Mouse (Mus musculus): ENCODE results near the gene Trf. TPM values are rescaled to one million over a fixed set of nuclear protein-coding genes. Genes with fewer than 3 reads are reported as not detected.

Trf gene
- 17.3 and 19.6 TPM in 2 replicates for polyA plus RNA-seq (2012; rRNA removed)

DNA sequence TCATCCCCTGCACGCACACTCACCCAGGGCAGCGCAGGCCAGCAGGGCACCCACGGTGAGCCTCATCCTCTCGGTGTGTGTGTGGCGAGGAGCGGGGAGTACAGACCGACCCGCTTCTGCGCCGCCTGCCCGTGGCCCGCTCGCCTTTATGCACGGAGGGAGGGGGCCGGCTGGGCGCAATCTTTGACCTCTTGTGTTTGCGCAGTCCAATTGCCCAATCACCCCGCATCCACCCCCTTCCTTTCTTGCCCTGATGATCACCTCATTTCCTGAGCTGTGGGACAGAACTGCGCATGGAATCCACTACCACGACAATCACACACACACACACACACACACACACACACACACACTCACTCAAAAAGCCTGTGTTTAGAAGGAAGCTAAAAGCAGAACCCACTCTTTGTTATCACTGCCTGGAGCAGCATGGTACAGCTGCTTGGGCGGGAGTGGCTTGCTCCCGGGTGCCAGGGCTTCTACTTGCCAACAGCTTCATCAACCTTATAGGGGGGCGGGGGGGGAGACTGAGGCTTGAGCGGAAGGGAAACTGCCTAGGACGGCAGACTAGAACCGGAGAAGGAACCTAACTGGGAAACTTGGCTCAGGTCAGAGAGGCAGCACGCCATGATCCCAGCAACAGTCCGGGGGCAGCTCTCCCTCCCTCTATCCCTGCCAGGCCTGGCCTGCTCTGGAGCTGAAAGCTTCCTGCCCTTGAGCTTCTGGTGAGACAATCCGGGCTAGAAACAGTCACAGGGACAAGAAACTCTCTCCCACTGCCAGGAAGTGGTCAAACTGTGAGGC is at the start of gene Trf, which contains the start of gene Gm20425:
Gene Trf (minus strand): TSS at position 294 of the 801 bp plus-strand sequence.
Gene Gm20425 (minus strand): TSS at position 157 of the 801 bp plus-strand sequence.
- Histone ChIP-seq H3K4me3 (ENCODE audit: low read depth, low read length) (peak within 1 kb of the TSS; percentile 56), H3K27ac (ENCODE audit: insufficient read depth, low read depth, low read length) (peak within 1 kb of the TSS; percentile 65), H3K4me1 (ENCODE audit: control insufficient read depth, insufficient read depth, insufficient read length, low read length) (peaks cover 8% of the 10 kb centered on the region), H3K36me3 (ENCODE audit: control insufficient read depth, insufficient read depth, low read length) (no peaks in the 10 kb centered on the region), H3K27me3 (ENCODE audit: control insufficient read depth, insufficient read depth, low read length) (no peaks in the 10 kb centered on the region)
- TF ChIP-seq POLR2A (IDR thresholded peaks at IDR 0.05; ENCODE audit: low read depth, low read length) (no peak), CTCF (IDR thresholded peaks at IDR 0.05; ENCODE audit: extremely low read depth, insufficient read length, insufficient replicate concordance, low read depth, low read length) (no peak)
- 13% methylated on average over 29 of the region's 29 CpGs for WGBS

DNA sequence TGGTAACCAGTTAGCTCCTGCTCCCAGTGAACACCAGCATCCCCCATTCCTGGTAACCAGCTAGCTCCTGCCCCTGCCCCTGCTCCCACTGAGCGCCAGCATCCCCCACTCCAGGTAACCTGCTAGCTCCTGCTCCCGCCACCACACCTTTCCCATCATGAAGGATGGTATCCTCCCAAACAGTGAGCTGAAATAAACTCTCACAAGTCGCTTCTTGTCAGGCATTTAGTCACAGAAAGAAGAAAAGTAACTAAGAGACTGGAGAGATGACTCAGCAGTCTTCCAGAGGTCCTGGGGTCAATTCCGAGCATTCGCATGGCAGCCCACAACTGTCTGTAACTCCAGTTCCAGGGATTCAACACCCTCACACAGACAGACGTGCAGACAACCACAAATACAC is 46.6 kb upstream of the Trf start:
- Histone ChIP-seq H3K4me1 (ENCODE audit: control insufficient read depth, insufficient read depth, insufficient read length, low read length) (no peaks in the 10 kb centered on the region), H3K4me3 (ENCODE audit: low read depth, low read length) (no peak overlapping the region), H3K27ac (ENCODE audit: insufficient read depth, low read depth, low read length) (no peak overlapping the region), H3K36me3 (ENCODE audit: control insufficient read depth, insufficient read depth, low read length) (no peaks in the 10 kb centered on the region), H3K27me3 (ENCODE audit: control insufficient read depth, insufficient read depth, low read length) (no peaks in the 10 kb centered on the region)
- TF ChIP-seq POLR2A (IDR thresholded peaks at IDR 0.05; ENCODE audit: low read depth, low read length), result no peak
- no peak for TF ChIP-seq CTCF (IDR thresholded peaks at IDR 0.05; ENCODE audit: extremely low read depth, insufficient read length, insufficient replicate concordance, low read depth, low read length)
- WGBS, result 85% methylated on average over 6 of the region's 6 CpGs

DNA sequence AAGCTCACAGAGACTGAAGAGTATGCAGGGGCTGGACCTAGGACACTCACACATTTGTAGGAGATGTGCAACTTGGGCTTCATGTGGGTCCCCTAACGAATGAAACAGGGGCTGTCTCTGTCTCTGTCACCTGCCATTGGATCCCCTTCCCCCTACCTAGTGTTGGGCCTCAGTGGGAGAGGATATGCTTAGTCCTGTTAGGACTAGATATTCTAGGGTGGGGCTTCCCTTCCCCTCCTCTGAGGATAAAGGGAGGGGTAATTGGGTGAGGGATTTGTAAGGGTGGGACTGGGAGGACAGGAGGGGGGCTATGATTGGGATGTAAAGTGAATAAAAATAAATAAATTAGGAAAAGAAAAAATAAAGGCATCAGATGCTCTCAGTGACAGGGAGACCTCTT is 45.4 kb upstream of the Trf start:
- H3K4me3 ChIP-seq (ENCODE audit: low read depth, low read length), result no peak overlapping the region
- H3K36me3 ChIP-seq (ENCODE audit: control insufficient read depth, insufficient read depth, low read length), result no peaks in the 10 kb centered on the region
- no peak for TF ChIP-seq CTCF (IDR thresholded peaks at IDR 0.05; ENCODE audit: extremely low read depth, insufficient read length, insufficient replicate concordance, low read depth, low read length)
- no peak for TF ChIP-seq POLR2A (IDR thresholded peaks at IDR 0.05; ENCODE audit: low read depth, low read length)
- WGBS, result 62% methylated on average over 1 of the region's 1 CpGs
- H3K4me1 ChIP-seq (ENCODE audit: control insufficient read depth, insufficient read depth, insufficient read length, low read length), result no peaks in the 10 kb centered on the region
- no peaks in the 10 kb centered on the region for H3K27me3 ChIP-seq (ENCODE audit: control insufficient read depth, insufficient read depth, low read length)
- H3K27ac ChIP-seq (ENCODE audit: insufficient read depth, low read depth, low read length), result no peak overlapping the region

DNA sequence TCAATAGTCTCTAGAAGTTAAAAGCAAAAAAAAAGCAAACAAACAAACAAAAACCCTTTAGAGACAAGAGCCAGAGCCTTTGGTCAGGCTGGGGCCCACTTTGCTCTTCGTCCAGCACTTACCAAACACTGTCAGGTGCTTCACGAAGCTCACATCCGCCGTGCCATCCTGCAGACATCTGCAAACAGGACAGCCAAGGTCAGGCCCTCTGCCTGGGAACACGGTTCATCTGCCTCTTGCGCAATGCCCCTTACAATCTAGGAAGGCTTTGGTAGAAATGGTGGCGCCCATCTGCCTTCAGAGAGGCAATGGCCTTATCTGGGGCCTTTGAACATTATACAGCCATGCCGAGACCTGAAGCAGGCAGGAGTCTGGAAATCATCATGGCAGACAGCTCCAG is 44.6 kb upstream of the Trf start:
- Histone ChIP-seq H3K27ac (ENCODE audit: insufficient read depth, low read depth, low read length) (no peak overlapping the region), H3K4me1 (ENCODE audit: control insufficient read depth, insufficient read depth, insufficient read length, low read length) (no peaks in the 10 kb centered on the region), H3K36me3 (ENCODE audit: control insufficient read depth, insufficient read depth, low read length) (no peaks in the 10 kb centered on the region), H3K4me3 (ENCODE audit: low read depth, low read length) (no peak overlapping the region), H3K27me3 (ENCODE audit: control insufficient read depth, insufficient read depth, low read length) (no peaks in the 10 kb centered on the region)
- WGBS, result 59% methylated on average over 8 of the region's 8 CpGs
- TF ChIP-seq CTCF (IDR thresholded peaks at IDR 0.05; ENCODE audit: extremely low read depth, insufficient read length, insufficient replicate concordance, low read depth, low read length) (no peak), POLR2A (IDR thresholded peaks at IDR 0.05; ENCODE audit: low read depth, low read length) (no peak)

DNA sequence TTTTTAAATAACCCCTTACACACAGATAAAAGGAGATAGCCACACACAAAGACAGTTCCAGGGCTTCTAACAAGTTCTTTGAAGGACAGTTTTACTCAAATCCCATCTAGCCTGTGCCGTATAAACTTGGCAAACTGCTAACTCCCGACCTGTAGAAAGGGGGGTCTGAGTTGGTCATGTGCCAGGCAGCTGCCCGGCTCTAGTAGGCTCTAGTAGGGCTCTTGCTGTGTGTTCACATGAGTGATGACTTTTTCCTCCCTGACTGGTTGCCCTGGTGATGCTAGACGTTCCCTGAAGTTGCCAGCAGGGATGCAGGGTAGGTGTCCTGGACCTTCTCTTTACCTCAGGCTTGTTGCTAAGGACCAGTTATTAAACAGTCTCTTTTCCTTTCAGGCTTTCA is 40.9 kb upstream of the Trf start:
- H3K27me3 ChIP-seq (ENCODE audit: control insufficient read depth, insufficient read depth, low read length), result no peaks in the 10 kb centered on the region
- H3K36me3 ChIP-seq (ENCODE audit: control insufficient read depth, insufficient read depth, low read length), result no peaks in the 10 kb centered on the region
- WGBS, result 7% methylated on average over 4 of the region's 4 CpGs
- H3K27ac ChIP-seq (ENCODE audit: insufficient read depth, low read depth, low read length), result no peak overlapping the region
- H3K4me1 ChIP-seq (ENCODE audit: control insufficient read depth, insufficient read depth, insufficient read length, low read length), result no peaks in the 10 kb centered on the region
- TF ChIP-seq CTCF (IDR thresholded peaks at IDR 0.05; ENCODE audit: extremely low read depth, insufficient read length, insufficient replicate concordance, low read depth, low read length), result no peak
- no peak overlapping the region for H3K4me3 ChIP-seq (ENCODE audit: low read depth, low read length)

DNA sequence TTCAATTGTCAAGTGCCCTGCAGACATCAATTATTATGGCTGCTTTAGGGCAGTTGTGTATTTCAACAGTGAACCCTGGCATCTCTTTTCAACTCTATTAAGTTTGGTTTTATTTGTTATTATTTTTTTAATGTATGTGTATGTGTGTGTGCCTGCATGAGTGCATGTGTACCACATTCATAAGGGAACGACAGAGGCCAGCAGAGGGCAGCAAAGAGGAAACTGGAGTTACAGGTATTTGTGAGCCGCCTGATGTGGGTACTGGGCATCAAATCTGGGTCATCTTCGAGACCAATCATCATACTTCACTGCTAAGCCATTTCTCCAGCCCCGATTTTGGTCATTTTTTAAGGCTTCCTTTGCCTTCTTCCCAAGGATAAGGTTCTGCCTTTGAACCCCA is 35.5 kb upstream of the Trf start:
- TF ChIP-seq POLR2A (IDR thresholded peaks at IDR 0.05; ENCODE audit: low read depth, low read length) (no peak), CTCF (IDR thresholded peaks at IDR 0.05; ENCODE audit: extremely low read depth, insufficient read length, insufficient replicate concordance, low read depth, low read length) (no peak)
- no peaks in the 10 kb centered on the region for H3K27me3 ChIP-seq (ENCODE audit: control insufficient read depth, insufficient read depth, low read length)
- no peaks in the 10 kb centered on the region for H3K4me1 ChIP-seq (ENCODE audit: control insufficient read depth, insufficient read depth, insufficient read length, low read length)
- H3K27ac ChIP-seq (ENCODE audit: insufficient read depth, low read depth, low read length), result no peak overlapping the region
- 91% methylated on average over 4 of the region's 4 CpGs for WGBS
- H3K4me3 ChIP-seq (ENCODE audit: low read depth, low read length), result no peak overlapping the region
- H3K36me3 ChIP-seq (ENCODE audit: control insufficient read depth, insufficient read depth, low read length), result no peaks in the 10 kb centered on the region

DNA sequence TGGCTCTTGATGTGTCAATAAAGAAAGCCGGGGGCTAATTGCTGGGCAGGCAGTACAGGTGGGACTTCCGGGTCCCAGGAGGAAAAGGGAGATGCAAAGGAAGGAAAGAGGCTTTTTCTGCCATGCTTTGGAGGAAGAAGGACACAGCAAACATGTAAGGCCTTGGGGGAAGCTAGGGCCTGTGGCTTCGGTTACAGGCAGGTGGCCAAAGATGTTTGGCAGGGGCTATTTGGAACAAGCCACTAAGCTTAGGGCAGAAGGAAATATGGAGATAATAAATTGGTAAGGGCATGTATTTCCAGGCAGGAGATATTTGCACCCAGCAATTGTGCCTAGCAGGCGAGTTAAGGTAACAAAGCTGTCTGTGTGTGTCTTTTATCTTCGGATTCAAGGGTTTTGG is 22.7 kb upstream of the Trf start:
- WGBS, result 66% methylated on average over 5 of the region's 5 CpGs
- Histone ChIP-seq H3K27ac (ENCODE audit: insufficient read depth, low read depth, low read length) (no peak overlapping the region), H3K4me3 (ENCODE audit: low read depth, low read length) (no peak overlapping the region), H3K27me3 (ENCODE audit: control insufficient read depth, insufficient read depth, low read length) (no peaks in the 10 kb centered on the region; the same call in 1 of the 2 replicates), H3K4me1 (ENCODE audit: control insufficient read depth, insufficient read depth, insufficient read length, low read length) (no peaks in the 10 kb centered on the region), H3K36me3 (ENCODE audit: control insufficient read depth, insufficient read depth, low read length) (no peaks in the 10 kb centered on the region)
- TF ChIP-seq CTCF (IDR thresholded peaks at IDR 0.05; ENCODE audit: extremely low read depth, insufficient read length, insufficient replicate concordance, low read depth, low read length), result no peak
- no peak for TF ChIP-seq POLR2A (IDR thresholded peaks at IDR 0.05; ENCODE audit: low read depth, low read length)

Data from small intestine, adult 2 months (tissue).